Mouse (Mus musculus): ENCODE results near the gene Sbk1. TPM values are rescaled to one million over a fixed set of nuclear protein-coding genes. Genes with fewer than 3 reads are reported as not detected.
"Not testable (repeated sequence)": the region's sequence is repeated elsewhere in the genome, so short reads cannot be mapped to it uniquely, and the experiment has no call there.

Gene Sbk1
- polyA plus RNA-seq, 1 experiment from 2014 or later = 4.2 TPM

GRCm38 (mm10) chr7:126281876-126282682 is 9.7 kb downstream of the Sbk1 start:
- H3K4me1 ChIP-seq = peaks cover 15% of the 10 kb centered on the region; the same call in 1 of the 2 replicates
- H3K27me3 ChIP-seq (replicated peaks) = peaks cover 13% of the 10 kb centered on the region
- H3K36me3 ChIP-seq = 0 out of 2 replicates have a peak, but pooled peaks cover 3% of the 10 kb centered on the region
- no peaks in the 10 kb centered on the region for H3K9me3 ChIP-seq (replicated peaks)
- ATAC-seq = no peak
- 73% methylated on average over 16 of the region's 16 CpGs for WGBS (ENCODE audit: insufficient replicate concordance)
- no peak overlapping the region for H3K27ac ChIP-seq
- H3K9ac ChIP-seq = no peak overlapping the region
- H3K4me2 ChIP-seq = no peak overlapping the region
- H3K4me3 ChIP-seq = no peak overlapping the region

GRCm38 (mm10) chr7:126282683-126282990 is 10.2 kb downstream of the Sbk1 start:
- Histone ChIP-seq H3K4me1 (peaks cover 16% of the 10 kb centered on the region; the same call in 1 of the 2 replicates), H3K27me3 (replicated peaks) (peaks cover 11% of the 10 kb centered on the region)
- H3K4me2 ChIP-seq; ATAC-seq; H3K4me3 ChIP-seq; H3K9ac ChIP-seq; H3K27ac ChIP-seq; H3K36me3 ChIP-seq; H3K9me3 ChIP-seq (replicated peaks): not testable (repeated sequence)
- 55% methylated on average over 8 of the region's 8 CpGs for WGBS (ENCODE audit: insufficient replicate concordance)

GRCm38 (mm10) chr7:126284021-126284420 is 11.6 kb downstream of the Sbk1 start:
- no peak for ATAC-seq
- H3K4me1 ChIP-seq = peaks cover 23% of the 10 kb centered on the region; the same call in 1 of the 2 replicates
- no peak overlapping the region for H3K27ac ChIP-seq
- H3K9me3 ChIP-seq (replicated peaks) = no peaks in the 10 kb centered on the region
- H3K4me2 ChIP-seq = no peak overlapping the region
- H3K9ac ChIP-seq = no peak overlapping the region
- H3K4me3 ChIP-seq = no peak overlapping the region
- 0 out of 2 replicates have a peak, but pooled peaks cover 9% of the 10 kb centered on the region for H3K27me3 ChIP-seq (replicated peaks)
- WGBS (ENCODE audit: insufficient replicate concordance) = 75% methylated on average over 5 of the region's 5 CpGs
- H3K36me3 ChIP-seq = 0 out of 2 replicates have a peak, but pooled peaks cover 3% of the 10 kb centered on the region

GRCm38 (mm10) chr7:126284441-126284840 is 12.0 kb downstream of the Sbk1 start:
- Histone ChIP-seq H3K27ac (no peak overlapping the region), H3K9me3 (replicated peaks) (no peaks in the 10 kb centered on the region), H3K9ac (no peak overlapping the region), H3K36me3 (0 out of 2 replicates have a peak, but pooled peaks cover 1% of the 10 kb centered on the region), H3K4me2 (no peak overlapping the region), H3K27me3 (replicated peaks) (0 out of 2 replicates have a peak, but pooled peaks cover 9% of the 10 kb centered on the region), H3K4me1 (peaks cover 23% of the 10 kb centered on the region; the same call in 1 of the 2 replicates), H3K4me3 (no peak overlapping the region)
- no peak for ATAC-seq
- WGBS (ENCODE audit: insufficient replicate concordance) = 64% methylated on average over 4 of the region's 4 CpGs

- Histone ChIP-seq H3K36me3 (no peaks in the 10 kb centered on the region), H3K9ac (no peak overlapping the region), H3K4me1 (peaks cover 23% of the 10 kb centered on the region; the same call in 1 of the 2 replicates), H3K4me2 (no peak overlapping the region), H3K27ac (no peak overlapping the region), H3K9me3 (replicated peaks) (no peaks in the 10 kb centered on the region), H3K27me3 (replicated peaks) (peaks cover 12% of the 10 kb centered on the region; the same call in 1 of the 2 replicates), H3K4me3 (no peak overlapping the region)
- WGBS (ENCODE audit: insufficient replicate concordance) = 46% methylated on average over 4 of the region's 4 CpGs
- ATAC-seq = no peak
Observed at GRCm38 (mm10) chr7:126284865-126285264, 12.4 kb downstream of the Sbk1 start.

- H3K36me3 ChIP-seq = no peaks in the 10 kb centered on the region
- peaks cover 18% of the 10 kb centered on the region for H3K27me3 ChIP-seq (replicated peaks)
- ATAC-seq = no peak
- no peak overlapping the region for H3K4me3 ChIP-seq
- H3K27ac ChIP-seq = no peak overlapping the region
- H3K4me1 ChIP-seq = peaks cover 23% of the 10 kb centered on the region; the same call in 1 of the 2 replicates
- no peak overlapping the region for H3K9ac ChIP-seq
- no peaks in the 10 kb centered on the region for H3K9me3 ChIP-seq (replicated peaks)
- 62% methylated on average over 12 of the region's 12 CpGs for WGBS (ENCODE audit: insufficient replicate concordance)
- no peak overlapping the region for H3K4me2 ChIP-seq
Observed at GRCm38 (mm10) chr7:126285293-126286211, 13.1 kb downstream of the Sbk1 start.

GRCm38 (mm10) chr7:126286311-126286710 is 13.9 kb downstream of the Sbk1 start:
- no peak overlapping the region for H3K4me2 ChIP-seq
- H3K27me3 ChIP-seq (replicated peaks) = peaks cover 26% of the 10 kb centered on the region
- no peak overlapping the region for H3K9ac ChIP-seq
- H3K9me3 ChIP-seq (replicated peaks) = no peaks in the 10 kb centered on the region
- H3K36me3 ChIP-seq = no peaks in the 10 kb centered on the region
- ATAC-seq = no peak
- peaks cover 23% of the 10 kb centered on the region; the same call in 1 of the 2 replicates for H3K4me1 ChIP-seq
- H3K27ac ChIP-seq = no peak overlapping the region
- WGBS (ENCODE audit: insufficient replicate concordance) = 62% methylated on average over 2 of the region's 2 CpGs
- no peak overlapping the region for H3K4me3 ChIP-seq

- peaks cover 39% of the 10 kb centered on the region for H3K27me3 ChIP-seq (replicated peaks)
- 32% methylated on average over 10 of the region's 10 CpGs for WGBS (ENCODE audit: insufficient replicate concordance)
Observed at GRCm38 (mm10) chr7:126287493-126288103, 15.2 kb downstream of the Sbk1 start.

GRCm38 (mm10) chr7:126288104-126288497 is 15.7 kb downstream of the Sbk1 start:
- Histone ChIP-seq H3K9ac (no peak overlapping the region), H3K27ac (no peak overlapping the region), H3K36me3 (peaks cover 12% of the 10 kb centered on the region), H3K4me3 (no peak overlapping the region), H3K27me3 (replicated peaks) (peaks cover 44% of the 10 kb centered on the region), H3K4me2 (no peak overlapping the region), H3K4me1 (peaks cover 23% of the 10 kb centered on the region; the same call in 1 of the 2 replicates), H3K9me3 (replicated peaks) (no peaks in the 10 kb centered on the region)
- ATAC-seq = no peak
- WGBS (ENCODE audit: insufficient replicate concordance) = 54% methylated on average over 2 of the region's 2 CpGs

More at GRCm38 (mm10) chr7:126287493-126288103, 15.2 kb downstream of the Sbk1 start:
- peaks cover 23% of the 10 kb centered on the region; the same call in 1 of the 2 replicates for H3K4me1 ChIP-seq
- no peak overlapping the region for H3K27ac ChIP-seq
- H3K4me3 ChIP-seq = no peak overlapping the region
- no peak overlapping the region for H3K9ac ChIP-seq
- peaks cover 12% of the 10 kb centered on the region for H3K36me3 ChIP-seq
- H3K9me3 ChIP-seq (replicated peaks) = no peaks in the 10 kb centered on the region
- no peak for ATAC-seq
- no peak overlapping the region for H3K4me2 ChIP-seq

GRCm38 (mm10) chr7:126288571-126289091 is 16.2 kb downstream of the Sbk1 start:
- ATAC-seq = no peak
- H3K9me3 ChIP-seq (replicated peaks) = no peaks in the 10 kb centered on the region
- WGBS (ENCODE audit: insufficient replicate concordance) = 67% methylated on average over 13 of the region's 13 CpGs
- H3K36me3 ChIP-seq = peaks cover 12% of the 10 kb centered on the region
- no peak overlapping the region for H3K4me3 ChIP-seq
- H3K27me3 ChIP-seq (replicated peaks) = peaks cover 49% of the 10 kb centered on the region
- peaks cover 23% of the 10 kb centered on the region; the same call in 1 of the 2 replicates for H3K4me1 ChIP-seq
- H3K9ac ChIP-seq = no peak overlapping the region
- H3K27ac ChIP-seq = no peak overlapping the region
- H3K4me2 ChIP-seq = no peak overlapping the region

- Histone ChIP-seq H3K4me3 (no peak overlapping the region), H3K27me3 (replicated peaks) (peaks cover 57% of the 10 kb centered on the region), H3K4me2 (no peak overlapping the region), H3K4me1 (peaks cover 23% of the 10 kb centered on the region; the same call in 1 of the 2 replicates), H3K27ac (no peak overlapping the region), H3K9me3 (replicated peaks) (no peaks in the 10 kb centered on the region), H3K9ac (no peak overlapping the region), H3K36me3 (peaks cover 12% of the 10 kb centered on the region)
- 68% methylated on average over 7 of the region's 7 CpGs for WGBS (ENCODE audit: insufficient replicate concordance)
- no peak for ATAC-seq
Observed at GRCm38 (mm10) chr7:126289371-126289770, 17.0 kb downstream of the Sbk1 start.

Measured in liver, embryonic 12.5 days (tissue).